Mouse (Mus musculus) heart, postnatal 10 days (tissue): ENCODE data around the gene Pdia5. TPM values are rescaled to one million over a fixed set of nuclear protein-coding genes. Genes with fewer than 3 reads are reported as not detected.

Experiments used
- DNase-seq, 2 experiments: peaks; one replicate each; pipeline ENCODE4 v3.0.0; 2021
- intact Hi-C: fragments of 180-260 bp; cut with DNase I; formaldehyde crosslinking; loops from one replicate; pipeline ENCODE4 v1.15.1; 2025
- microRNA-seq, 2 experiments: library from miRNA; unstranded; fragments of <30 nt; microRNA quantifications; one replicate each; pipeline ENCODE4 v1.2.0; 2022
- total RNA-seq, 2 experiments: library from RNA; stranded (reverse); gene quantifications; 2 replicates each; pipeline ENCODE4 v1.2.3; 2021

Pdia5 gene
- total RNA-seq, 2 experiments from 2014 or later = 8.6 to 11.5 TPM

DNA sequence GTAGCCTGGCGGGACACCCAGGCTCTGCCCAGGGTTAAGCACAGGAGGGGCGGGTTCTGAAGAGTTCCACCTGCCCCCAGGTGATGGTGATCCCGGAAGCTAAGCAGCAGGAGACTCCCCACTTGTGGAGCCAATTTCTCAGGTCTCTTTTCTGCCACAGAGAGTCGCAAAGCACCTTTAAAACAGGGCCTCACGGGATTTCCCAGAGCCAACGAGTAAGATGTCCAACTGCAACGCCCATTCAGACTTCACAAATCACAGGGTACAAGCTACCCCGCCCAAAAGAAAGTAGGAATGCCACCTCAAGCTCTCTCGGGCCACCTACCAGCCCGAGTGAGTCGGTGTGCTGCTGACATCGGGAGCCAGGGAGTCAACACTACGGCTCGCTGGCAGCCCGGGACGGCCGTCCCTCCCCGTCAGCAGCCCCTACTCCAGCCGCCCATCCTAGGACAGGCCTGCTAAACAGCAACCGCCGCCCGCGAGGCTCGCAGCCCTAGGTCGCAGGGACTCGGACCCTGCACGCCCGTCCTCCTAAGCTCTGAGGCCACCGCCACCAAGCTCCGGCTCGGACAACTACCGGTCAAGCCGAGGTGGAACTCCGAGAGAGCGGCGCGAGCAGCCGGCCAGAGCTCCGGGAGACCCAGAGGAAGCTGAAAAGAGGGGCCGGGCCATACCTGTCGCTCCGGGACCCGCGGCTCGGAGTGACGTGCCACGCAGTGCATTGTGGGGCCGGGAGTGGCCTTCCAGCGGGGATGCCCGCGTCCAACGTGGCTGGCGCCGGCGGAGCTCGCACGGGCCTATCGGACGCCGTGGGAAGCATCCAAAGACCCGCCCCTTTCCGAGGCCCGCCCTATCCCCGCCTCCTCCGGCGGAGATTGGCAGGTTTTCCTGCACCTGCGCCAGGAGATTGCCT lies 127.3 kb downstream of the Pdia5 start, which contains the start of gene Sec22a:
TSS of gene Sec22a (minus strand) at position 769 of the 913 bp plus-strand sequence.
- intact Hi-C loops = loop anchor here (5.0 kb wide), 1 partner anchor 129 kb away; the partner anchor contains the start of gene Pdia5

DNA sequence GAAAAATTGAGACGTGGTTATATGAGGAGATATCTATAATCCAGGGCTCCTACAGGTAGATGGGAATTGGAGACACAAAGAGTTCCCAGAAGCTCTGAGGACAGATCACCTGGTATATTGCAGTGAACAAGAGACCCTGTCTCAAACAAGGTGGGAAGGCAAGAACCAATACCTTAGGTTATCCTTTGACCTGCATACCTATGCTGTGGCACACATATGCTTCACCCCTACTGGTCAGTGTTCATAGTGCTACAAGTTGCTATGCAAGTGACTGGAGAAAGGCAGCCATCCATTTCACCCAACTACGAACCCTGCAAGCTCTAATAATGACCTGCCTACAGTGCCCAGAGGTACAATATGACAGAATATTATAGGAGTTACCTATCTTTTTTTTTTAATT lies 128.5 kb downstream of the Pdia5 start:
- intact Hi-C loops = loop anchor here (5.0 kb wide), 1 partner anchor 130 kb away; the partner anchor contains the start of gene Pdia5
- DNase-seq = no peak

More for the DNA sequence above, 127.3 kb downstream of the Pdia5 start, which contains the start of gene Sec22a:
- DNase-seq = peak; percentile 95 to 96

DNA sequence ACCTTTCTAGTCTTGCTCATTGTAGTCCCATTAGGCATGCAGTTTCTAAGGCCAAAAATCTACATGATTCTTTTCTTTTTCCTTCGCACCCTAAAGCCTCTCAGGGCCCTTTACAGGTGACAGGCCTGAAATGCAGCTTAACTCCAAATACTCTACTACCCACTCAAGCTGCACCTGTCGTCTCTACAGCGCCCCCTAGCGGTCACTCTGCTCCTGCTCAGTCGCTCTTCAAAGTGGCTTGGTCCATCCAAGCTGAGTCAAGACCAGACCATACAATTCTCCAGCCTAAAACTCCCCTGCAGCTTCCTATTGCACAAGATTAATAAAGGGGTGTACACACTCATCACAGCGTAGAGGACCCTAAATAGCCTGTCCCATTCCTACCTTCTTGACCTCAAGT lies 130.1 kb downstream of the Pdia5 start:
- intact Hi-C loops = loop anchor here (5.0 kb wide), 1 partner anchor 132 kb away; the partner anchor contains the start of gene Pdia5
- DNase-seq = peak in 1 of 2 experiments; percentile 58

DNA sequence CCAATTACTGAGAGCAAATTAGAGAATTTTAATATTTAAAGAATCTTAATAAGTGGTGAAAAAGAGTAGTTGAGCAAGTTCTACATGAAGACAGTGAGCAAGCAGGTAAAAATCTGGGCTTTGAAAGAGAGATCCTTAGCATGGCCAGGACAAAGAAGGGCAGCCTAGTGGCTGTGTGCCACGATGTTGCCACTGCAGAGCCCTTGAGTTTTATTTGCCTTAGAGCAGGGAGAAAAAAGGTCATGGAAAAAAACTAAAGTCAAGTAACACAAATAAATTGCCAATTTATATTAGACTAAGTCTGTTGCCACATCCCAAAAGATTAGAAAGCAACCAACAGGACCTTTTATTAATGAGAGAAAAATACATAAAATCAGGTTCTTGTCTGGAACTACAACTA lies 133.2 kb downstream of the Pdia5 start:
- DNase-seq = peak in 1 of 2 experiments; percentile 15
- intact Hi-C loops = no loop called here

Small RNA genes lying within 50 kb of the gene (microRNA-seq; reads per million reads assigned to microRNA genes)
- 0 reads per million in 2 experiments for gene Gm25548

Other genes starting within 250 kb of the Pdia5 start
- gene Sec22a, start 127.0 kb downstream of the Pdia5 start, total RNA-seq = 10 to 100 TPM; 12.6 to 12.8 TPM
- gene Sema5b, start 50.3 kb upstream of the Pdia5 start, total RNA-seq = 1 to 10 TPM; 1.3 to 1.5 TPM